Mouse (Mus musculus): Measurements from ENCODE around the gene Eipr1.

GRCm38 (mm10) chr12:28782637-28783036, 31.0 kb downstream of the Eipr1 start:
- TF ChIP-seq EP300 (IDR thresholded peaks at IDR 0.05) (no peak), CTCF (IDR thresholded peaks at IDR 0.05) (no peak)

Measured in lung, postnatal 0 days (tissue).